Mouse (Mus musculus) midbrain, postnatal 0 days (tissue): Measurements from ENCODE around the gene Tunar. TPM values are rescaled to one million over a fixed set of nuclear protein-coding genes. Genes with fewer than 3 reads are reported as not detected.
A peak's percentile ranks its signal among the peaks of the same experiment; 100 is the strongest.

ENCODE experiments used
- ATAC-seq: fragments of 200-750 bp; cut with Nextera tagmentation; 2 replicates; pipeline ENCODE4 v1.8.0; 2017; ENCODE audit warnings: moderate number of reproducible peaks, mild to moderate bottlenecking, moderate TSS enrichment, moderate library complexity; ENCODE audit not compliant: low FRiP score
- DNase-seq: peaks from one replicate; pipeline ENCODE4 v3.0.0-alpha.2; 2015; ENCODE audit warnings: low spot score
- H3K27ac ChIP-seq: fragments of 300-500 bp; sonication (generic); 2 replicates; pipeline ENCODE4 v1.5.1; 2014; ENCODE audit warnings: low read depth, mild to moderate bottlenecking, low read length, mixed read lengths
- H3K27me3 ChIP-seq: fragments of 300-500 bp; sonication (generic); 2 replicates; pipeline ENCODE4 v1.6.1; 2014; ENCODE audit warnings: low read length, control low read depth, mixed read lengths; ENCODE audit not compliant: insufficient read depth
- H3K36me3 ChIP-seq: fragments of 300-500 bp; sonication (generic); 2 replicates; pipeline ENCODE4 v1.6.1; 2014; ENCODE audit warnings: low read length, control low read depth, mixed read lengths; ENCODE audit not compliant: insufficient read depth
- H3K4me1 ChIP-seq: fragments of 300-500 bp; sonication (generic); 2 replicates; pipeline ENCODE4 v1.6.1; 2014; ENCODE audit warnings: mild to moderate bottlenecking, control low read depth, antibody characterized with exemption, low read length, mixed read lengths; ENCODE audit not compliant: insufficient read depth
- H3K4me2 ChIP-seq: fragments of 300-500 bp; sonication (generic); 2 replicates; pipeline ENCODE4 v1.6.1; 2014; ENCODE audit warnings: low read depth, mild to moderate bottlenecking, low read length, mixed read lengths; ENCODE audit not compliant: poor library complexity, severe bottlenecking
- H3K4me3 ChIP-seq: fragments of 300-500 bp; sonication (generic); 2 replicates; pipeline ENCODE4 v1.5.1; 2014; ENCODE audit warnings: low read depth, mild to moderate bottlenecking, low read length, moderate library complexity
- H3K9ac ChIP-seq: fragments of 300-500 bp; sonication (generic); replicated peaks from 2 replicates; pipeline ENCODE4 v1.6.1; 2014; ENCODE audit warnings: mild to moderate bottlenecking, low read length, moderate library complexity, mixed read lengths; ENCODE audit not compliant: poor library complexity, severe bottlenecking
- H3K9me3 ChIP-seq: fragments of 300-500 bp; sonication (generic); 2 replicates; pipeline ENCODE4 v1.6.1; 2016; ENCODE audit warnings: low read length, control low read depth
- CTCF ChIP-seq: IDR thresholded peaks from 2 replicates; pipeline ENCODE4 v1.5.1; 2016; ENCODE audit warnings: antibody characterized with exemption, mild to moderate bottlenecking
- WGBS: fragments of 180-500 bp; shearing (Covaris S2); extraction: QIAGEN DNeasy Blood & Tissue Kit; methylation state at CpG from one replicate; pipeline ENCODE4 v1.1.7; 2014; 5-methylcytosine and 5-hydroxymethylcytosine counted together
- polyA plus RNA-seq: library from polyadenylated mRNA; unstranded; fragments of >200 nt; fragmentation: Nextera tagmentation; extraction: Ambion mirVana; gene quantifications from 2 replicates; pipeline ENCODE4 v1.2.1, GENCODE M21; 2015
- total RNA-seq: library from RNA; depleted of rRNA; stranded (reverse); fragments of >200 nt; gene quantifications from 2 replicates; pipeline ENCODE4 v1.2.3, GENCODE M21; 2014

Gene Tunar
- total and polyA plus RNA-seq, 2 experiments from 2014 or later = 22.7 to 34.7 TPM

GRCm38 (mm10) chr12:105403742-105404141 is 70.1 kb downstream of the Tunar start:
- Histone ChIP-seq H3K9me3 (no peaks in the 10 kb centered on the region), H3K27me3 (no peaks in the 10 kb centered on the region), H3K36me3 (no peaks in the 10 kb centered on the region), H3K9ac (no peak overlapping the region), H3K4me2 (no peak overlapping the region), H3K4me3 (no peak overlapping the region), H3K27ac (peak overlapping the region; percentile 67), H3K4me1 (0 out of 2 replicates have a peak, but pooled peaks cover 7% of the 10 kb centered on the region)
- WGBS = 31% methylated on average over 5 of the region's 5 CpGs
- TF ChIP-seq CTCF = no peak
- DNase-seq (peak; percentile 47), ATAC-seq (no peak)

GRCm38 (mm10) chr12:105406008-105406407 is 72.3 kb downstream of the Tunar start:
- 78% methylated on average over 6 of the region's 6 CpGs for WGBS

GRCm38 (mm10) chr12:105413909-105414308 is 80.2 kb downstream of the Tunar start:
- no peaks in the 10 kb centered on the region for H3K27me3 ChIP-seq
- H3K4me1 ChIP-seq = 0 out of 2 replicates have a peak, but pooled peaks cover 4% of the 10 kb centered on the region
- DNase-seq = no peak
- H3K36me3 ChIP-seq = no peaks in the 10 kb centered on the region
- H3K27ac ChIP-seq = no peak overlapping the region
- no peak overlapping the region for H3K4me2 ChIP-seq
- H3K4me3 ChIP-seq = no peak overlapping the region
- WGBS = 61% methylated on average over 8 of the region's 8 CpGs
- TF ChIP-seq CTCF = no peak
- H3K9me3 ChIP-seq = no peaks in the 10 kb centered on the region
- ATAC-seq = no peak
- H3K9ac ChIP-seq = no peak overlapping the region

More at GRCm38 (mm10) chr12:105406008-105406407, 72.3 kb downstream of the Tunar start:
- no peak overlapping the region for H3K27ac ChIP-seq
- H3K9me3 ChIP-seq = no peaks in the 10 kb centered on the region
- ATAC-seq (no peak), DNase-seq (no peak)
- H3K4me2 ChIP-seq = no peak overlapping the region
- H3K36me3 ChIP-seq = no peaks in the 10 kb centered on the region
- 0 out of 2 replicates have a peak, but pooled peaks cover 7% of the 10 kb centered on the region for H3K4me1 ChIP-seq
- no peak overlapping the region for H3K9ac ChIP-seq
- H3K4me3 ChIP-seq = no peak overlapping the region
- no peaks in the 10 kb centered on the region for H3K27me3 ChIP-seq
- TF ChIP-seq CTCF = no peak

- ATAC-seq = no peak
- Histone ChIP-seq H3K9ac (no peak overlapping the region), H3K4me2 (no peak overlapping the region), H3K27me3 (no peaks in the 10 kb centered on the region), H3K27ac (no peak overlapping the region), H3K36me3 (no peaks in the 10 kb centered on the region), H3K4me3 (no peak overlapping the region), H3K4me1 (0 out of 2 replicates have a peak, but pooled peaks cover 4% of the 10 kb centered on the region), H3K9me3 (no peaks in the 10 kb centered on the region)
- DNase-seq = no peak
- TF ChIP-seq CTCF = no peak
- WGBS = 50% methylated on average over 6 of the region's 6 CpGs
These were observed 86.8 kb downstream of the Tunar start for GRCm38 (mm10) chr12:105420476-105420875.

GRCm38 (mm10) chr12:105426541-105426940 is 92.9 kb downstream of the Tunar start:
- Histone ChIP-seq H3K27ac (no peak overlapping the region), H3K9me3 (no peaks in the 10 kb centered on the region), H3K9ac (no peak overlapping the region), H3K4me3 (no peak overlapping the region), H3K36me3 (no peaks in the 10 kb centered on the region), H3K27me3 (no peaks in the 10 kb centered on the region), H3K4me2 (no peak overlapping the region), H3K4me1 (no peaks in the 10 kb centered on the region)
- ATAC-seq (no peak), DNase-seq (no peak)
- no peak for TF ChIP-seq CTCF
- 78% methylated on average over 7 of the region's 7 CpGs for WGBS

GRCm38 (mm10) chr12:105427039-105427757 is 93.5 kb downstream of the Tunar start:
- peak; percentile 65 for ATAC-seq
- H3K9me3 ChIP-seq = no peaks in the 10 kb centered on the region
- no peaks in the 10 kb centered on the region for H3K27me3 ChIP-seq
- no peak overlapping the region for H3K27ac ChIP-seq
- H3K9ac ChIP-seq = no peak overlapping the region
- peak; percentile 96 for DNase-seq
- 20% methylated on average over 10 of the region's 10 CpGs for WGBS
- no peak overlapping the region for H3K4me3 ChIP-seq
- H3K36me3 ChIP-seq = no peaks in the 10 kb centered on the region
- TF ChIP-seq CTCF = peak; percentile 98
- no peaks in the 10 kb centered on the region for H3K4me1 ChIP-seq
- no peak overlapping the region for H3K4me2 ChIP-seq
